Mouse (Mus musculus) stomach, postnatal 0 days (tissue): Measurements from ENCODE around the gene Gtse1. TPM values are rescaled to one million over a fixed set of nuclear protein-coding genes. Genes with fewer than 3 reads are reported as not detected.

Experiments used
- ATAC-seq: fragments of 200-750 bp; cut with Nextera tagmentation; 2 replicates; pipeline ENCODE4 v1.8.0; 2017; ENCODE audit not compliant: low FRiP score, low TSS enrichment
- DNase-seq: peaks from one replicate; pipeline ENCODE4 v3.0.0-alpha.2; 2016; ENCODE audit warnings: low spot score
- H3K27ac ChIP-seq: fragments of 300-500 bp; sonication (generic); replicated peaks from 2 replicates; pipeline ENCODE4 v1.5.1; 2014; ENCODE audit warnings: mild to moderate bottlenecking, control low read depth
- H3K27me3 ChIP-seq: fragments of 300-500 bp; sonication (generic); 2 replicates; pipeline ENCODE4 v1.6.1; 2014; ENCODE audit warnings: low read length; ENCODE audit not compliant: control insufficient read depth, insufficient read depth
- H3K36me3 ChIP-seq: fragments of 300-500 bp; sonication (generic); 2 replicates; pipeline ENCODE4 v1.6.1; 2014; ENCODE audit warnings: low read length, mixed read lengths; ENCODE audit not compliant: control insufficient read depth, insufficient read depth
- H3K4me1 ChIP-seq: fragments of 300-500 bp; sonication (generic); replicated peaks from 2 replicates; pipeline ENCODE4 v1.6.1; 2014; ENCODE audit warnings: antibody characterized with exemption; ENCODE audit not compliant: control insufficient read depth, insufficient read depth
- H3K4me2 ChIP-seq: fragments of 300-500 bp; sonication (generic); replicated peaks from 2 replicates; pipeline ENCODE4 v1.6.1; 2014; ENCODE audit warnings: low read depth, mild to moderate bottlenecking, control low read depth, moderate library complexity
- H3K4me3 ChIP-seq: fragments of 300-500 bp; sonication (generic); 2 replicates; pipeline ENCODE4 v1.5.1; 2014; ENCODE audit warnings: low read depth, low read length, control low read depth
- H3K9ac ChIP-seq: fragments of 300-500 bp; sonication (generic); 2 replicates; pipeline ENCODE4 v1.6.1; 2014; ENCODE audit warnings: mild to moderate bottlenecking, low read length, control low read depth, mixed read lengths
- H3K9me3 ChIP-seq: fragments of 300-500 bp; sonication (generic); 2 replicates; pipeline ENCODE4 v1.6.1; 2016; ENCODE audit warnings: low read length; ENCODE audit not compliant: control insufficient read depth
- CTCF ChIP-seq: IDR thresholded peaks from 2 replicates; pipeline ENCODE4 v1.5.1; 2016; ENCODE audit warnings: antibody characterized with exemption, low read depth, mild to moderate bottlenecking, moderate library complexity
- EP300 ChIP-seq: optimal IDR thresholded peaks from 2 replicates; pipeline ENCODE3; 2016; ENCODE audit warnings: antibody characterized with exemption
- WGBS: fragments of 180-500 bp; shearing (Covaris S2); extraction: QIAGEN DNeasy Blood & Tissue Kit; methylation state at CpG from one replicate; pipeline ENCODE4 v1.1.7; 2014; 5-methylcytosine and 5-hydroxymethylcytosine counted together
- polyA plus RNA-seq: library from polyadenylated mRNA; unstranded; fragments of >200 nt; fragmentation: Nextera tagmentation; extraction: Ambion mirVana; gene quantifications from 2 replicates; pipeline ENCODE4 v1.2.1, GENCODE M21; 2015

Gtse1 gene
- polyA plus RNA-seq, 1 experiment from 2014 or later, result 6.5 TPM

- Histone ChIP-seq H3K27me3 (no peaks in the 10 kb centered on the region), H3K36me3 (0 out of 2 replicates have a peak, but pooled peaks cover 2% of the 10 kb centered on the region), H3K9me3 (no peaks in the 10 kb centered on the region), H3K4me2 (peak within 1 kb of the TSS; percentile 75), H3K27ac (peak within 1 kb of the TSS; percentile 81), H3K4me3 (peak within 1 kb of the TSS; percentile 59), H3K4me1 (peaks cover 5% of the 10 kb centered on the region; the same call in 1 of the 2 replicates), H3K9ac (peak within 1 kb of the TSS; percentile 65)
- under 1% methylated on average over 27 of the region's 27 CpGs for WGBS
- TF ChIP-seq EP300, result no peak
- peak; percentile 13; the same call in 1 of the 2 replicates for TF ChIP-seq CTCF
- ATAC-seq (peak; percentile 85), DNase-seq (peak; percentile 87)
Measured at GRCm38 (mm10) chr15:85831954-85832590, 27.5 kb upstream of the Gtse1 start, which contains the start of gene Ttc38. Gene Ttc38, plus strand, starts transcription at chr15:85832306.

- TF ChIP-seq CTCF, result no peak
- no peak for TF ChIP-seq EP300
- ATAC-seq (peak; percentile 16; the same call in 1 of the 2 replicates), DNase-seq (no peak)
- H3K4me2 ChIP-seq, result peak overlapping the region; percentile 75
- 0 out of 2 replicates have a peak, but pooled peaks cover 2% of the 10 kb centered on the region for H3K36me3 ChIP-seq
- H3K4me1 ChIP-seq, result peaks cover 5% of the 10 kb centered on the region; the same call in 1 of the 2 replicates
- H3K27me3 ChIP-seq, result no peaks in the 10 kb centered on the region
- H3K9me3 ChIP-seq, result no peaks in the 10 kb centered on the region
- peak overlapping the region; percentile 59 for H3K4me3 ChIP-seq
- WGBS, result 36% methylated on average over 8 of the region's 8 CpGs
- peak overlapping the region; percentile 65 for H3K9ac ChIP-seq
- H3K27ac ChIP-seq, result peak overlapping the region; percentile 81
Measured at GRCm38 (mm10) chr15:85832599-85832998, 26.9 kb upstream of the Gtse1 start.

GRCm38 (mm10) chr15:85835335-85835734 is 24.2 kb upstream of the Gtse1 start:
- no peaks in the 10 kb centered on the region for H3K27me3 ChIP-seq
- H3K4me1 ChIP-seq, result peaks cover 5% of the 10 kb centered on the region; the same call in 1 of the 2 replicates
- ATAC-seq (no peak), DNase-seq (no peak)
- no peak overlapping the region for H3K9ac ChIP-seq
- H3K4me3 ChIP-seq, result no peak overlapping the region
- no peak overlapping the region for H3K4me2 ChIP-seq
- WGBS, result 51% methylated on average over 3 of the region's 3 CpGs
- H3K9me3 ChIP-seq, result no peaks in the 10 kb centered on the region
- no peak overlapping the region for H3K27ac ChIP-seq
- H3K36me3 ChIP-seq, result 0 out of 2 replicates have a peak, but pooled peaks cover 2% of the 10 kb centered on the region
- peak; percentile 55 for TF ChIP-seq CTCF
- no peak for TF ChIP-seq EP300

GRCm38 (mm10) chr15:85836887-85837286 is 22.7 kb upstream of the Gtse1 start:
- no peak overlapping the region for H3K4me3 ChIP-seq
- H3K27ac ChIP-seq, result no peak overlapping the region
- 0 out of 2 replicates have a peak, but pooled peaks cover 2% of the 10 kb centered on the region for H3K36me3 ChIP-seq
- 67% methylated on average over 5 of the region's 5 CpGs for WGBS
- no peak overlapping the region for H3K9ac ChIP-seq
- no peak overlapping the region for H3K4me2 ChIP-seq
- no peaks in the 10 kb centered on the region for H3K9me3 ChIP-seq
- peaks cover 2% of the 10 kb centered on the region; the same call in 1 of the 2 replicates for H3K4me1 ChIP-seq
- no peaks in the 10 kb centered on the region for H3K27me3 ChIP-seq
- TF ChIP-seq CTCF (no peak), EP300 (peak; percentile 73)
- no peak for DNase-seq
- ATAC-seq, result peak; percentile 11; the same call in 1 of the 2 replicates

DNA sequence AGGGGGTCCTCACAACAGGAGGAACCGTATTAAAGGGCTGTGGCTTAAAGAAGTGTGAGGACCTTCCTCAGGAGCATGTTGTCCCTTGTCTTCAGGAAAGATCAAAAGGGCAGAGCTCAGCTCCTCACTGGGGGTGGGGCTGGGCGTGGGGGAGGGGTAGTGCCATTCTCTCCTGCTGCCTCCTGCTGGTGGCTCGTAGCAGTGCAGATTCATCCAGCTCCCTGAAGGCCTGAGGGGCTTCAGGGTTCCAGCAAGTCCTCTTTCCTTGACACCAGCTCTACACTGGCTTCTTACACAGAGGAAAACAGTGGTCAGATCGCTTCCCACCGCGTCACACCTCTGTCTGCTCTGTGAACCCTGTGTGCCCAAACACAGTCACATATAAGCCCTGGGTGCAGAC is 18.6 kb upstream of the Gtse1 start:
- H3K36me3 ChIP-seq, result 0 out of 2 replicates have a peak, but pooled peaks cover 1% of the 10 kb centered on the region

DNA sequence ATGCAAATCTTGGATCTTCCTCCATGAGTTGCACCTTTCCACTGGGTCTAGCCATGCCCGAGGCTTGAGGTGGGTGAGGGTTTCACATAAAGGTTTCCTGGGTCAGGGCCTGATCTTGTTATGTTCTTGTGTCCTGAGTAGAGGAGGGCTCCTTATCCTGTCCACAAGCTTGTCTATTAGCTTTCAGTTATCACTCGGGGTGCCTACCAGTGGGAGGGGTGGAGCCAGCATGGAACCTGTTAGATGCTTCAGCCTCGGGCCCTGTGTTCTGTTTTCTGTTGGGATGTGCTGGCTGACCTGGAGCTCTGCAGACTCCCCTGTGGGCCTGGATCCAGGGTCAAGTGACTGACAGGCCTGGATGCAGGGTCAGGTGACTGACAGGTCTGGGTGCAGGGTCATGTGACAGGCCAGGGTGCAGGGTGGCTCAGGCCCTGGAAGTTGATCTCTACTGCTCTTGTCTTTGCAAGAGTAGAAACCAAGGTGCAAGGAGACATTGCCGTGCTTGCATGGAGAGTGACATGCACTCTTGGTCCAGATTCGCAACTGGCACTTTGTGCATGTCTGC is 17.7 kb upstream of the Gtse1 start:
- 71% methylated on average over 5 of the region's 5 CpGs for WGBS
- ATAC-seq, result no peak
- TF ChIP-seq EP300 (no peak), CTCF (no peak)

More for the DNA sequence above, 18.6 kb upstream of the Gtse1 start:
- H3K4me2 ChIP-seq, result no peak overlapping the region
- H3K27me3 ChIP-seq, result no peaks in the 10 kb centered on the region
- H3K9me3 ChIP-seq, result no peaks in the 10 kb centered on the region
- H3K4me3 ChIP-seq, result no peak overlapping the region
- H3K27ac ChIP-seq, result no peak overlapping the region
- H3K4me1 ChIP-seq, result no peaks in the 10 kb centered on the region
- TF ChIP-seq CTCF, result peak; percentile 74
- TF ChIP-seq EP300, result no peak
- DNase-seq, result peak; percentile 55
- H3K9ac ChIP-seq, result no peak overlapping the region
- WGBS, result 41% methylated on average over 6 of the region's 6 CpGs
- ATAC-seq, result no peak

More for the DNA sequence above, 17.7 kb upstream of the Gtse1 start:
- Histone ChIP-seq H3K4me2 (no peak overlapping the region), H3K36me3 (peaks cover 2% of the 10 kb centered on the region; the same call in 1 of the 2 replicates), H3K4me3 (no peak overlapping the region), H3K27ac (no peak overlapping the region), H3K9me3 (no peaks in the 10 kb centered on the region), H3K9ac (no peak overlapping the region), H3K4me1 (no peaks in the 10 kb centered on the region), H3K27me3 (no peaks in the 10 kb centered on the region)
- DNase-seq, result no peak
